Mouse (Mus musculus) hindbrain, embryonic 12.5 days (tissue): ENCODE measurements around the gene Krt5. TPM values are rescaled to one million over a fixed set of nuclear protein-coding genes. Genes with fewer than 3 reads are reported as not detected.

Experiments used
- ATAC-seq: fragments of 200-750 bp; cut with Nextera tagmentation; 2 replicates; pipeline ENCODE4 v1.8.0; 2017; ENCODE audit warnings: moderate TSS enrichment; ENCODE audit not compliant: low FRiP score
- H3K27ac ChIP-seq: fragments of 300-500 bp; sonication (generic); 2 replicates; pipeline ENCODE4 v1.5.1; 2016; ENCODE audit warnings: mild to moderate bottlenecking
- H3K27me3 ChIP-seq: fragments of 300-500 bp; sonication (generic); 2 replicates; pipeline ENCODE4 v1.6.1; 2016; ENCODE audit warnings: mild to moderate bottlenecking
- H3K36me3 ChIP-seq: fragments of 300-500 bp; sonication (generic); 2 replicates; pipeline ENCODE4 v1.6.1; 2016; ENCODE audit warnings: mild to moderate bottlenecking
- H3K4me1 ChIP-seq: fragments of 300-500 bp; sonication (generic); 2 replicates; pipeline ENCODE4 v1.6.1; 2016
- H3K4me2 ChIP-seq: fragments of 300-500 bp; sonication (generic); replicated peaks from 2 replicates; pipeline ENCODE4 v1.6.1; 2016; ENCODE audit warnings: mild to moderate bottlenecking
- H3K4me3 ChIP-seq: fragments of 300-500 bp; sonication (generic); 2 replicates; pipeline ENCODE4 v1.5.1; 2016; ENCODE audit warnings: mild to moderate bottlenecking
- H3K9ac ChIP-seq: fragments of 300-500 bp; sonication (generic); 2 replicates; pipeline ENCODE4 v1.6.1; 2016; ENCODE audit warnings: mild to moderate bottlenecking, moderate library complexity
- H3K9me3 ChIP-seq: fragments of 300-500 bp; sonication (generic); replicated peaks from 2 replicates; pipeline ENCODE4 v1.6.1; 2016; ENCODE audit warnings: mild to moderate bottlenecking
- WGBS: fragments of 180-500 bp; shearing (Covaris S2); methylation state at CpG from one replicate; pipeline ENCODE4 v1.1.7; 2016; 5-methylcytosine and 5-hydroxymethylcytosine counted together
- polyA plus RNA-seq: library from polyadenylated mRNA; unstranded; fragments of >200 nt; fragmentation: Nextera tagmentation; extraction: Ambion mirVana; gene quantifications from 2 replicates; pipeline ENCODE4 v1.2.1, GENCODE M21; 2016

Krt5 gene
- polyA plus RNA-seq: 14.1 and 16.6 TPM in 2 replicates

- Histone ChIP-seq H3K9me3 (no peaks in the 10 kb centered on the region), H3K36me3 (no peaks in the 10 kb centered on the region), H3K4me1 (no peaks in the 10 kb centered on the region), H3K4me3 (no peak within 1 kb of the TSS), H3K4me2 (no peak within 1 kb of the TSS), H3K27ac (no peak within 1 kb of the TSS), H3K27me3 (no peaks in the 10 kb centered on the region), H3K9ac (no peak within 1 kb of the TSS)
- WGBS: 71% methylated on average over 13 of the region's 13 CpGs
- no peak for ATAC-seq
Measured at GRCm38 (mm10) chr15:101712720-101713119, at the start of gene Krt5. Gene Krt5, minus strand, starts transcription at chr15:101712898.

- no peaks in the 10 kb centered on the region; the same call in 1 of the 2 replicates for H3K27me3 ChIP-seq
- WGBS: 57% methylated on average over 14 of the region's 14 CpGs
- H3K9ac ChIP-seq: no peak within 1 kb of the TSS
- H3K36me3 ChIP-seq: no peaks in the 10 kb centered on the region
- H3K4me1 ChIP-seq: peaks cover 5% of the 10 kb centered on the region; the same call in 1 of the 2 replicates
- H3K27ac ChIP-seq: no peak within 1 kb of the TSS
- no peak within 1 kb of the TSS for H3K4me2 ChIP-seq
- no peaks in the 10 kb centered on the region for H3K9me3 ChIP-seq
- no peak within 1 kb of the TSS for H3K4me3 ChIP-seq
- ATAC-seq: no peak
Measured at GRCm38 (mm10) chr15:101742711-101743110, 30.0 kb upstream of the Krt5 start, which contains the start of gene Krt71. Gene Krt71, minus strand, starts transcription at chr15:101743109.

- no peaks in the 10 kb centered on the region; the same call in none of the 2 replicates for H3K27me3 ChIP-seq
- H3K27ac ChIP-seq: no peak overlapping the region
- H3K9ac ChIP-seq: no peak overlapping the region
- H3K9me3 ChIP-seq: no peaks in the 10 kb centered on the region
- H3K4me2 ChIP-seq: no peak overlapping the region
- no peaks in the 10 kb centered on the region for H3K4me1 ChIP-seq
- no peaks in the 10 kb centered on the region for H3K36me3 ChIP-seq
- no peak for ATAC-seq
- H3K4me3 ChIP-seq: no peak overlapping the region
- WGBS: 62% methylated on average over 7 of the region's 7 CpGs
Measured at GRCm38 (mm10) chr15:101737786-101738185, 25.1 kb upstream of the Krt5 start.

- Histone ChIP-seq H3K9ac (no peak overlapping the region), H3K36me3 (no peaks in the 10 kb centered on the region), H3K4me2 (no peak overlapping the region), H3K27me3 (no peaks in the 10 kb centered on the region), H3K4me3 (no peak overlapping the region), H3K4me1 (no peaks in the 10 kb centered on the region), H3K27ac (no peak overlapping the region), H3K9me3 (no peaks in the 10 kb centered on the region)
- no peak for ATAC-seq
Measured at GRCm38 (mm10) chr15:101730653-101731052, 18.0 kb upstream of the Krt5 start.

- Histone ChIP-seq H3K4me1 (no peaks in the 10 kb centered on the region), H3K4me2 (no peak overlapping the region), H3K9ac (no peak overlapping the region), H3K9me3 (no peaks in the 10 kb centered on the region), H3K27me3 (no peaks in the 10 kb centered on the region), H3K36me3 (no peaks in the 10 kb centered on the region), H3K4me3 (no peak overlapping the region), H3K27ac (no peak overlapping the region)
- whole genome bisulfite sequencing: 66% methylated on average over 5 of the region's 5 CpGs
- no peak for ATAC-seq
Measured at GRCm38 (mm10) chr15:101724686-101725085, 12.0 kb upstream of the Krt5 start.

GRCm38 (mm10) chr15:101715831-101716230 is 3.1 kb upstream of the Krt5 start:
- no peak overlapping the region for H3K4me2 ChIP-seq

GRCm38 (mm10) chr15:101714356-101714755 is 1.7 kb upstream of the Krt5 start:
- Histone ChIP-seq H3K9ac (no peak overlapping the region), H3K4me2 (no peak overlapping the region), H3K36me3 (no peaks in the 10 kb centered on the region), H3K27ac (no peak overlapping the region), H3K4me3 (no peak overlapping the region), H3K4me1 (no peaks in the 10 kb centered on the region), H3K27me3 (no peaks in the 10 kb centered on the region), H3K9me3 (no peaks in the 10 kb centered on the region)
- ATAC-seq: no peak
- 80% methylated on average over 5 of the region's 5 CpGs for WGBS

More at GRCm38 (mm10) chr15:101715831-101716230, 3.1 kb upstream of the Krt5 start:
- Histone ChIP-seq H3K36me3 (no peaks in the 10 kb centered on the region), H3K9me3 (no peaks in the 10 kb centered on the region), H3K27me3 (no peaks in the 10 kb centered on the region), H3K9ac (no peak overlapping the region), H3K4me3 (no peak overlapping the region), H3K27ac (no peak overlapping the region), H3K4me1 (no peaks in the 10 kb centered on the region)
- WGBS: 65% methylated on average over 3 of the region's 3 CpGs
- ATAC-seq: no peak

GRCm38 (mm10) chr15:101713731-101714130 is 1.0 kb upstream of the Krt5 start:
- no peaks in the 10 kb centered on the region for H3K9me3 ChIP-seq
- H3K27ac ChIP-seq: no peak overlapping the region
- no peaks in the 10 kb centered on the region for H3K36me3 ChIP-seq
- no peak overlapping the region for H3K4me3 ChIP-seq
- H3K4me2 ChIP-seq: no peak overlapping the region
- ATAC-seq: no peak
- 78% methylated on average over 8 of the region's 8 CpGs for WGBS
- H3K9ac ChIP-seq: no peak overlapping the region
- H3K4me1 ChIP-seq: no peaks in the 10 kb centered on the region
- no peaks in the 10 kb centered on the region for H3K27me3 ChIP-seq

- Histone ChIP-seq H3K4me3 (no peak overlapping the region), H3K9me3 (no peaks in the 10 kb centered on the region), H3K27ac (no peak overlapping the region), H3K9ac (no peak overlapping the region), H3K4me2 (no peak overlapping the region), H3K36me3 (no peaks in the 10 kb centered on the region), H3K4me1 (no peaks in the 10 kb centered on the region), H3K27me3 (no peaks in the 10 kb centered on the region)
- 61% methylated on average over 11 of the region's 11 CpGs for WGBS
- ATAC-seq: no peak
Measured at GRCm38 (mm10) chr15:101708683-101709082, 4.0 kb downstream of the Krt5 start.

- no peak overlapping the region for H3K4me3 ChIP-seq
- H3K4me1 ChIP-seq: no peaks in the 10 kb centered on the region
- H3K9me3 ChIP-seq: no peaks in the 10 kb centered on the region
- H3K27ac ChIP-seq: no peak overlapping the region
- no peak overlapping the region for H3K4me2 ChIP-seq
- no peaks in the 10 kb centered on the region for H3K27me3 ChIP-seq
- no peak overlapping the region for H3K9ac ChIP-seq
- WGBS: 87% methylated on average over 9 of the region's 9 CpGs
- no peak for ATAC-seq
- no peaks in the 10 kb centered on the region for H3K36me3 ChIP-seq
Measured at GRCm38 (mm10) chr15:101707454-101707853, 5.2 kb downstream of the Krt5 start.

GRCm38 (mm10) chr15:101704066-101704465 is 8.6 kb downstream of the Krt5 start:
- WGBS: 74% methylated on average over 4 of the region's 4 CpGs
- ATAC-seq: no peak

GRCm38 (mm10) chr15:101702380-101702779 is 10.3 kb downstream of the Krt5 start:
- H3K4me1 ChIP-seq: no peaks in the 10 kb centered on the region
- no peak overlapping the region for H3K4me3 ChIP-seq
- no peak overlapping the region for H3K27ac ChIP-seq
- 7% methylated on average over 2 of the region's 2 CpGs for WGBS
- no peak overlapping the region for H3K4me2 ChIP-seq
- ATAC-seq: no peak
- H3K9ac ChIP-seq: no peak overlapping the region
- no peaks in the 10 kb centered on the region; the same call in 1 of the 2 replicates for H3K27me3 ChIP-seq
- H3K36me3 ChIP-seq: no peaks in the 10 kb centered on the region
- no peaks in the 10 kb centered on the region for H3K9me3 ChIP-seq

More at GRCm38 (mm10) chr15:101704066-101704465, 8.6 kb downstream of the Krt5 start:
- Histone ChIP-seq H3K9ac (no peak overlapping the region), H3K27me3 (no peaks in the 10 kb centered on the region; the same call in 1 of the 2 replicates), H3K36me3 (no peaks in the 10 kb centered on the region), H3K4me1 (no peaks in the 10 kb centered on the region), H3K4me3 (no peak overlapping the region), H3K27ac (no peak overlapping the region), H3K4me2 (no peak overlapping the region), H3K9me3 (no peaks in the 10 kb centered on the region)

GRCm38 (mm10) chr15:101699866-101700265 is 12.8 kb downstream of the Krt5 start:
- Histone ChIP-seq H3K9me3 (no peaks in the 10 kb centered on the region), H3K4me3 (no peak overlapping the region), H3K4me1 (no peaks in the 10 kb centered on the region), H3K27me3 (no peaks in the 10 kb centered on the region; the same call in 1 of the 2 replicates), H3K36me3 (no peaks in the 10 kb centered on the region), H3K9ac (no peak overlapping the region), H3K27ac (no peak overlapping the region), H3K4me2 (no peak overlapping the region)
- 88% methylated on average over 8 of the region's 8 CpGs for WGBS
- ATAC-seq: no peak
